Mouse (Mus musculus) cortical plate, adult 2 months (tissue): Measurements from ENCODE around the gene Srd5a1.

ENCODE experiments used
- CTCF ChIP-seq: fragments of 200-500 bp; IDR thresholded peaks from 2 replicates; pipeline ENCODE4 v1.5.1; 2011; ENCODE audit warnings: mild to moderate bottlenecking, control low read depth, low read length; ENCODE audit not compliant: insufficient read depth; ENCODE audit errors: extremely low read depth
- POLR2A ChIP-seq: fragments of 200-500 bp; IDR thresholded peaks from 2 replicates; pipeline ENCODE4 v1.6.1; 2011; ENCODE audit warnings: mild to moderate bottlenecking, low read length, control low read depth; ENCODE audit not compliant: insufficient read depth; ENCODE audit errors: extremely low read depth

GRCm38 (mm10) chr13:69636816-69637215, 25.6 kb upstream of the Srd5a1 start:
- TF ChIP-seq CTCF (no peak), POLR2A (no peak)
